ENCODE assay signal across 16 mouse cellular contexts in genomic region chr14:55333812-55334211, GRCm38 (mm10).
DNase-seq lines count a peak whose midpoint lies in the region; ATAC-seq and TF ChIP-seq lines count a peak whose summit lies in the region.
"Had no signal": no experiment of that assay in that cellular context is flagged by ENCODE, and none has a peak within 500 bp of the region (broad histone marks: within the 10 kb centered on the region; RNA-seq: fewer than 3 reads in every experiment).

No protein-coding gene starts in this region.

- no peaks in the 10 kb centered on the region for H3K9me3 ChIP-seq in embryonic facial prominence, embryonic 14.5 days (ENCODE audit: control insufficient read depth, low read length)
- no peaks in the 10 kb centered on the region for H3K9me3 ChIP-seq in embryonic facial prominence, embryonic 10.5 days
- no peaks in the 10 kb centered on the region for H3K9me3 ChIP-seq in stomach, postnatal 0 days (ENCODE audit: control insufficient read depth, low read length)
- H3K9me3 ChIP-seq: forebrain, embryonic 12.5 days; heart, embryonic 12.5 days; hindbrain, embryonic 15.5 days had no signal

- no peaks in the 10 kb centered on the region for H3K27me3 ChIP-seq in embryonic facial prominence, embryonic 14.5 days (replicated peaks; ENCODE audit: control insufficient read depth, insufficient read depth, low read length)
- no peaks in the 10 kb centered on the region for H3K27me3 ChIP-seq in embryonic facial prominence, embryonic 10.5 days (replicated peaks; ENCODE audit: low read depth, poor library complexity, severe bottlenecking)
- H3K27me3 ChIP-seq in stomach, postnatal 0 days (ENCODE audit: control insufficient read depth, insufficient read depth, low read length), result no peaks in the 10 kb centered on the region
- H3K27me3 ChIP-seq: forebrain, embryonic 12.5 days; heart, embryonic 12.5 days; hindbrain, embryonic 15.5 days had no signal

- H3K36me3 ChIP-seq in embryonic facial prominence, embryonic 14.5 days (ENCODE audit: control insufficient read depth, insufficient read depth, low read length), result no peaks in the 10 kb centered on the region
- no peaks in the 10 kb centered on the region for H3K36me3 ChIP-seq in embryonic facial prominence, embryonic 10.5 days (replicated peaks)
- no peaks in the 10 kb centered on the region for H3K36me3 ChIP-seq in stomach, postnatal 0 days (ENCODE audit: control insufficient read depth, insufficient read depth, low read length)
- H3K36me3 ChIP-seq: forebrain, embryonic 12.5 days; heart, embryonic 12.5 days; hindbrain, embryonic 15.5 days had no signal

- DNase-seq in embryonic facial prominence, embryonic 14.5 days (ENCODE audit: low spot score), result peak; percentile 25
- DNase-seq in embryonic facial prominence, embryonic 10.5 days (ENCODE audit: low spot score), result no peak
- DNase-seq in R1 (ENCODE audit: low read depth, low spot score), result peak; percentile 55
- peak; percentile 26 for DNase-seq in stomach, postnatal 0 days (ENCODE audit: low spot score)
- DNase-seq: adrenal gland, postnatal 14 days; B cell, adult 2 months; cerebellum, adult 18-20 months; cerebellum, adult 9-11 months; gastrocnemius, postnatal 14 days had no signal

- no peak for TF ChIP-seq CTCF in stomach, postnatal 0 days (IDR thresholded peaks at IDR 0.05; ENCODE audit: low read depth)

- WGBS in embryonic facial prominence, embryonic 14.5 days, result 42% methylated on average over 3 of the region's 3 CpGs
- 61% methylated on average over 3 of the region's 3 CpGs for WGBS in embryonic facial prominence, embryonic 10.5 days
- 31% methylated on average over 3 of the region's 3 CpGs for WGBS in stomach, postnatal 0 days

- H3K4me3 ChIP-seq in embryonic facial prominence, embryonic 14.5 days (ENCODE audit: low read depth, low read length), result no peak overlapping the region
- no peak overlapping the region for H3K4me3 ChIP-seq in embryonic facial prominence, embryonic 10.5 days
- no peak overlapping the region for H3K4me3 ChIP-seq in stomach, postnatal 0 days (ENCODE audit: low read depth, low read length)
- H3K4me3 ChIP-seq: forebrain, embryonic 12.5 days; heart, embryonic 12.5 days; hindbrain, embryonic 15.5 days had no signal

- H3K27ac ChIP-seq in embryonic facial prominence, embryonic 14.5 days (replicated peaks; ENCODE audit: low read depth, low read length), result no peak overlapping the region
- H3K27ac ChIP-seq in embryonic facial prominence, embryonic 10.5 days (replicated peaks), result no peak overlapping the region
- H3K27ac ChIP-seq in stomach, postnatal 0 days (replicated peaks), result no peak overlapping the region
- H3K27ac ChIP-seq: forebrain, embryonic 12.5 days; hindbrain, embryonic 15.5 days had no signal

- no peak overlapping the region for H3K9ac ChIP-seq in embryonic facial prominence, embryonic 14.5 days (ENCODE audit: low read depth, low read length)
- H3K9ac ChIP-seq in stomach, postnatal 0 days (ENCODE audit: low read length), result no peak overlapping the region
- H3K9ac ChIP-seq: forebrain, embryonic 12.5 days; heart, embryonic 12.5 days; hindbrain, embryonic 15.5 days had no signal

- H3K4me2 ChIP-seq in embryonic facial prominence, embryonic 14.5 days (ENCODE audit: low read depth, low read length), result no peak overlapping the region
- no peak overlapping the region for H3K4me2 ChIP-seq in stomach, postnatal 0 days (replicated peaks; ENCODE audit: low read depth)
- H3K4me2 ChIP-seq: forebrain, embryonic 12.5 days; heart, embryonic 12.5 days; hindbrain, embryonic 15.5 days had no signal

- ATAC-seq in embryonic facial prominence, embryonic 14.5 days (ENCODE audit: low read depth), result no peak
- 0 out of 2 replicates have a peak, but pooled peaks have one; percentile 15 for ATAC-seq in megakaryocyte, adult 5-6 weeks (ENCODE audit: poor library complexity, severe bottlenecking)
- no peak for ATAC-seq in stomach, postnatal 0 days (ENCODE audit: low FRiP score, low TSS enrichment)
- no peak for ATAC-seq in granulocyte monocyte progenitor cell, adult 5-6 weeks (replicated peaks; ENCODE audit: poor library complexity, severe bottlenecking)
- ATAC-seq in CD4-positive, CD25-positive, alpha-beta regulatory T cell, adult 4 months, result no peak
- ATAC-seq: forebrain, embryonic 16.5 days had no signal

- H3K4me1 ChIP-seq in embryonic facial prominence, embryonic 14.5 days (ENCODE audit: control insufficient read depth, insufficient read depth, low read length), result no peaks in the 10 kb centered on the region
- H3K4me1 ChIP-seq in embryonic facial prominence, embryonic 10.5 days, result peaks cover 4% of the 10 kb centered on the region; the same call in 1 of the 2 replicates
- H3K4me1 ChIP-seq in stomach, postnatal 0 days (replicated peaks; ENCODE audit: control insufficient read depth, insufficient read depth), result no peaks in the 10 kb centered on the region

- TF ChIP-seq EP300 in stomach, postnatal 0 days (optimal IDR thresholded peaks at IDR 0.05), result no peak
